ENCODE assay signal across 14 mouse cellular contexts in the genomic region with DNA sequence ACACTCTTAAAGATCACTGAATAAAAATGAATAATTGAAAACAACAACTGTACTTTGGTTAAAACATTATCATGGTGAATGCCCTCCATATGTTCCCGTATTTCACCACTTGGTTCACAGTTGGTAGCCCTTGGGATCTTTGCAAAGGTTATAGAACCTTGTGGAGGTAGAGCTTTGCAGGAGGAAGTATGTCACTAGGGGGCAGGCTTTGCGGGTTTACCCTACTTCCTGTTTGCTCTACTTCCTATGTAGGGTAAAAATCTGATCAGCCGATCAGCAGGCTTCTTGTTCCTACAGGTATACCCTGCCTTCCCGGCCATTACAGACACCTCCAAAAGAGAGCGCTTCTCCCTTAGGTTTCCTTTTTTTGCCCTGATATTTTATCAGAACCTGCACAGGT. TPM values are rescaled to one million over a fixed set of nuclear protein-coding genes. Genes with fewer than 3 reads are reported as not detected.
A peak's percentile ranks its signal among the peaks of the same experiment; 100 is the strongest.
DNase-seq lines count a peak whose midpoint lies in the region; ATAC-seq and TF ChIP-seq lines count a peak whose summit lies in the region.
"Had no signal": no experiment of that assay in that cellular context is flagged by ENCODE, and none has a peak within 500 bp of the region (broad histone marks: within the 10 kb centered on the region; RNA-seq: fewer than 3 reads in every experiment).

No protein-coding gene starts in this region.

- no peak for ATAC-seq in liver, embryonic 14.5 days (ENCODE audit: insufficient read depth)
- ATAC-seq in liver, embryonic 12.5 days, result no peak
- peak; percentile 73 for ATAC-seq in megakaryocyte, adult 5-6 weeks (ENCODE audit: poor library complexity, severe bottlenecking)
- no peak for ATAC-seq in heart, embryonic 12.5 days (ENCODE audit: insufficient number of reproducible peaks, low FRiP score)

- no peak for DNase-seq in liver, embryonic 14.5 days (ENCODE audit: low read depth in 3 of 3, low spot score in 3 of 3)
- peak; percentile 65 for DNase-seq in MEL (ENCODE audit: low read depth, low spot score)
- peak; percentile 82 for DNase-seq in thymus, postnatal 0 days (ENCODE audit: low spot score)
- no peak for DNase-seq in limb, embryonic 10.5 days (ENCODE audit: low spot score)
- no peak for DNase-seq in embryo, embryonic 9.5 days (ENCODE audit: extremely low spot score)
- DNase-seq: right cerebral cortex, postnatal 4 days had no signal

- no peaks in the 10 kb centered on the region for H3K9me3 ChIP-seq in liver, embryonic 14.5 days (ENCODE audit: control insufficient read depth, low read length)
- no peaks in the 10 kb centered on the region for H3K9me3 ChIP-seq in liver, embryonic 12.5 days (replicated peaks)
- no peaks in the 10 kb centered on the region for H3K9me3 ChIP-seq in MEL (replicated peaks; ENCODE audit: insufficient read depth, low read length)
- H3K9me3 ChIP-seq in limb, embryonic 10.5 days (replicated peaks), result no peaks in the 10 kb centered on the region
- no peaks in the 10 kb centered on the region for H3K9me3 ChIP-seq in heart, embryonic 12.5 days (replicated peaks)
- H3K9me3 ChIP-seq: megakaryocyte, embryonic 14.5 days had no signal

- H3K27me3 ChIP-seq in liver, embryonic 14.5 days (ENCODE audit: control insufficient read depth, insufficient read depth, low read length), result no peaks in the 10 kb centered on the region
- no peaks in the 10 kb centered on the region for H3K27me3 ChIP-seq in liver, embryonic 12.5 days (replicated peaks)
- H3K27me3 ChIP-seq in MEL (ENCODE audit: control insufficient read depth in 1 of 2, insufficient read depth in 2 of 2, low read length in 2 of 2), result no peaks in the 10 kb centered on the region
- no peaks in the 10 kb centered on the region for H3K27me3 ChIP-seq in limb, embryonic 10.5 days (ENCODE audit: low read depth, poor library complexity, severe bottlenecking)
- H3K27me3 ChIP-seq in heart, embryonic 12.5 days (replicated peaks), result no peaks in the 10 kb centered on the region
- H3K27me3 ChIP-seq: megakaryocyte, embryonic 14.5 days had no signal

- peaks cover 8% of the 10 kb centered on the region for H3K79me2 ChIP-seq in MEL (ENCODE audit: control insufficient read depth, insufficient read depth, low read length, poor library complexity)

- no peak for TF ChIP-seq EP300 in liver, embryonic 14.5 days (IDR thresholded peaks at IDR 0.05; ENCODE audit: low read depth)
- no peak for TF ChIP-seq EP300 in MEL (IDR thresholded peaks at IDR 0.05; ENCODE audit: low read depth in 1 of 2, low read length in 2 of 2)

- no peak overlapping the region for H3K27ac ChIP-seq in liver, embryonic 14.5 days
- no peak overlapping the region for H3K27ac ChIP-seq in liver, embryonic 12.5 days
- H3K27ac ChIP-seq in MEL (ENCODE audit: control insufficient read depth, low read depth, low read length), result no peak overlapping the region
- H3K27ac ChIP-seq in limb, embryonic 10.5 days, result no peak overlapping the region
- H3K27ac ChIP-seq in heart, embryonic 12.5 days (ENCODE audit: poor library complexity, severe bottlenecking), result no peak overlapping the region

- no peak overlapping the region for H3K4me3 ChIP-seq in liver, embryonic 14.5 days (ENCODE audit: insufficient read depth in 1 of 2, low read depth in 2 of 2, low read length in 2 of 2)
- no peak overlapping the region for H3K4me3 ChIP-seq in liver, embryonic 12.5 days
- no peak overlapping the region for H3K4me3 ChIP-seq in MEL (ENCODE audit: control insufficient read depth in 1 of 2, insufficient read depth in 1 of 2, low read depth in 2 of 2, low read length in 2 of 2)
- H3K4me3 ChIP-seq in limb, embryonic 10.5 days, result no peak overlapping the region
- no peak overlapping the region for H3K4me3 ChIP-seq in heart, embryonic 12.5 days
- H3K4me3 ChIP-seq: erythroblast, embryonic 14.5 days; megakaryocyte, embryonic 14.5 days had no signal

- peaks cover 4 to 7% of the 10 kb centered on the region in 2 experiments; a peak in 3 of 4 replicates for H3K4me1 ChIP-seq in liver, embryonic 14.5 days (replicated peaks; ENCODE audit: control insufficient read depth in 2 of 2, insufficient read depth in 2 of 2, low read length in 1 of 2)
- peaks cover 13% of the 10 kb centered on the region for H3K4me1 ChIP-seq in liver, embryonic 12.5 days
- peaks cover 16 to 18% of the 10 kb centered on the region in 2 experiments for H3K4me1 ChIP-seq in MEL (ENCODE audit: control insufficient read depth in 1 of 2, insufficient read depth in 2 of 2, low read length in 2 of 2)
- H3K4me1 ChIP-seq in limb, embryonic 10.5 days, result peaks cover 12% of the 10 kb centered on the region
- H3K4me1 ChIP-seq in heart, embryonic 12.5 days (replicated peaks), result peaks cover 10% of the 10 kb centered on the region; the same call in 1 of the 2 replicates

- H3K9ac ChIP-seq in liver, embryonic 14.5 days (replicated peaks), result no peak overlapping the region
- no peak overlapping the region for H3K9ac ChIP-seq in liver, embryonic 12.5 days
- H3K9ac ChIP-seq in MEL (ENCODE audit: control insufficient read depth, low read depth, low read length, poor library complexity, severe bottlenecking), result no peak overlapping the region
- H3K9ac ChIP-seq in heart, embryonic 12.5 days, result no peak overlapping the region

- peaks cover 18% of the 10 kb centered on the region for H3K36me3 ChIP-seq in liver, embryonic 14.5 days (replicated peaks; ENCODE audit: control insufficient read depth, insufficient read depth, low read depth)
- peaks cover 75% of the 10 kb centered on the region for H3K36me3 ChIP-seq in liver, embryonic 12.5 days
- H3K36me3 ChIP-seq in MEL (ENCODE audit: control insufficient read depth in 1 of 2, insufficient read depth in 2 of 2, low read length in 2 of 2), result peaks cover 9 to 32% of the 10 kb centered on the region in 2 experiments; a peak in 3 of 4 replicates
- H3K36me3 ChIP-seq in limb, embryonic 10.5 days, result peaks cover 79% of the 10 kb centered on the region
- peaks cover 66% of the 10 kb centered on the region for H3K36me3 ChIP-seq in heart, embryonic 12.5 days

- peak; percentile 38 for TF ChIP-seq CTCF in liver, embryonic 14.5 days (IDR thresholded peaks at IDR 0.05; ENCODE audit: low read depth)
- TF ChIP-seq CTCF in MEL (IDR thresholded peaks at IDR 0.05 in 2 of 3, conservative IDR thresholded peaks at IDR 0.05 in 1 of 3; ENCODE audit: control insufficient read depth in 1 of 3, insufficient read depth in 1 of 3, low read depth in 2 of 3, low read length in 3 of 3, poor library complexity in 1 of 3, severe bottlenecking in 1 of 3), result peak in 2 of 3 experiments; percentile 19 to 34; a peak in 3 of 6 replicates

- no peak overlapping the region for H3K4me2 ChIP-seq in liver, embryonic 14.5 days (ENCODE audit: low read depth)
- H3K4me2 ChIP-seq in liver, embryonic 12.5 days, result no peak overlapping the region
- H3K4me2 ChIP-seq in heart, embryonic 12.5 days, result no peak overlapping the region

- WGBS in liver, embryonic 14.5 days (ENCODE audit: insufficient replicate concordance), result 48% methylated on average over 5 of the region's 5 CpGs
- WGBS in liver, embryonic 12.5 days (ENCODE audit: insufficient replicate concordance), result 57% methylated on average over 5 of the region's 5 CpGs
- 82% methylated on average over 5 of the region's 5 CpGs for WGBS in limb, embryonic 10.5 days
- 75% methylated on average over 5 of the region's 5 CpGs for WGBS in heart, embryonic 12.5 days

- TF ChIP-seq RAD21 in MEL (IDR thresholded peaks at IDR 0.05; ENCODE audit: low read depth, low read length), result no peak

- TF ChIP-seq POLR2A in MEL (IDR thresholded peaks at IDR 0.05; ENCODE audit: control insufficient read depth in 1 of 2, insufficient read depth in 1 of 2, low read depth in 1 of 2, low read length in 2 of 2, poor library complexity in 1 of 2), result no peak

RNA-seq across cellular contexts. Expression of a gene that starts 6.2 kb away (rescaled TPM):
- polyA plus RNA-seq in liver, embryonic 14.5 days (2012; rRNA removed), result 8.0 and 11.0 TPM in 2 replicates
- polyA plus RNA-seq in liver, embryonic 14.5 days (2014; fragmentation: Nextera tagmentation; extraction: Ambion mirVana), result 3.2 and 3.4 TPM in 2 replicates
- 10.1 and 11.0 TPM in 2 replicates for polyA plus RNA-seq in liver, embryonic 12.5 days (2016; fragmentation: Nextera tagmentation; extraction: Ambion mirVana)
- total RNA-seq in MEL (2012; rRNA removed), result 9.4 and 13.5 TPM in 2 replicates
- 10 to 100 TPM in 1 of 2 experiments, not detected in 1; 16.0 TPM for polyA plus RNA-seq in MEL (2012; ENCODE audit: insufficient read depth in 1 of 2, insufficient read length in 2 of 2, low read depth in 1 of 2, low replicate concordance in 2 of 2, missing spikeins in 1 of 2)
- 9.6 and 12.0 TPM in 2 replicates for total RNA-seq in megakaryocyte, adult 5-6 weeks (2015)
- total RNA-seq in megakaryocyte, adult 5-6 weeks (2017), result 18.2 and 18.5 TPM in 2 replicates
- 11.4 and 16.1 TPM in 2 replicates for polyA plus RNA-seq in thymus, postnatal 0 days (2015; fragmentation: Nextera tagmentation; extraction: Ambion mirVana)
- 20.1 and 24.2 TPM in 2 replicates for polyA plus RNA-seq in limb, embryonic 10.5 days (2016; fragmentation: Nextera tagmentation; extraction: Ambion mirVana)
- 10.2 and 10.6 TPM in 2 replicates for polyA plus RNA-seq in heart, embryonic 12.5 days (2016; fragmentation: Nextera tagmentation; extraction: Ambion mirVana)

RNA-seq across cellular contexts. Expression of a gene that starts 8.0 kb away (rescaled TPM):
- polyA plus RNA-seq in liver, embryonic 14.5 days (2012; rRNA removed), result 40.1 and 51.8 TPM in 2 replicates
- 77.9 and 84.2 TPM in 2 replicates for polyA plus RNA-seq in liver, embryonic 14.5 days (2014; fragmentation: Nextera tagmentation; extraction: Ambion mirVana)
- polyA plus RNA-seq in liver, embryonic 12.5 days (2016; fragmentation: Nextera tagmentation; extraction: Ambion mirVana), result 80.6 and 89.7 TPM in 2 replicates
- 57.8 and 63.8 TPM in 2 replicates for total RNA-seq in MEL (2012; rRNA removed)
- polyA plus RNA-seq in MEL (2012; ENCODE audit: insufficient read depth in 1 of 2, insufficient read length in 2 of 2, low read depth in 1 of 2, low replicate concordance in 2 of 2, missing spikeins in 1 of 2), result 100 to 1,000 TPM in 1 of 2 experiments, not detected in 1; 116 TPM
- 77.4 and 79.9 TPM in 2 replicates for total RNA-seq in megakaryocyte, adult 5-6 weeks (2015)
- 54.1 and 74.4 TPM in 2 replicates for total RNA-seq in megakaryocyte, adult 5-6 weeks (2017)
- 155 and 159 TPM in 2 replicates for polyA plus RNA-seq in thymus, postnatal 0 days (2015; fragmentation: Nextera tagmentation; extraction: Ambion mirVana)
- 82.4 and 96.0 TPM in 2 replicates for polyA plus RNA-seq in limb, embryonic 10.5 days (2016; fragmentation: Nextera tagmentation; extraction: Ambion mirVana)
- 84.4 and 87.9 TPM in 2 replicates for polyA plus RNA-seq in heart, embryonic 12.5 days (2016; fragmentation: Nextera tagmentation; extraction: Ambion mirVana)

RNA-seq across cellular contexts. Expression of a gene that starts 20.5 kb away (rescaled TPM):
- polyA plus RNA-seq in liver, embryonic 14.5 days (2012; rRNA removed), result not detected in 2 replicates
- polyA plus RNA-seq in liver, embryonic 14.5 days (2014; fragmentation: Nextera tagmentation; extraction: Ambion mirVana), result not detected in 2 replicates
- not detected in 2 replicates for polyA plus RNA-seq in liver, embryonic 12.5 days (2016; fragmentation: Nextera tagmentation; extraction: Ambion mirVana)
- not detected in 2 replicates for total RNA-seq in MEL (2012; rRNA removed)
- not detected for polyA plus RNA-seq in MEL (2012; ENCODE audit: insufficient read depth in 1 of 2, insufficient read length in 2 of 2, low read depth in 1 of 2, low replicate concordance in 2 of 2, missing spikeins in 1 of 2)
- total RNA-seq in megakaryocyte, adult 5-6 weeks (2015), result not detected in 2 replicates
- not detected in 2 replicates for total RNA-seq in megakaryocyte, adult 5-6 weeks (2017)
- 0.12 TPM in 1 of 2 replicates, not detected in the other for polyA plus RNA-seq in thymus, postnatal 0 days (2015; fragmentation: Nextera tagmentation; extraction: Ambion mirVana)
- 0.14 and 0.25 TPM in 2 replicates for polyA plus RNA-seq in limb, embryonic 10.5 days (2016; fragmentation: Nextera tagmentation; extraction: Ambion mirVana)
- polyA plus RNA-seq in heart, embryonic 12.5 days (2016; fragmentation: Nextera tagmentation; extraction: Ambion mirVana), result not detected in 2 replicates
- total RNA-seq: adrenal gland, postnatal 36 days; left cerebral cortex, adult 18-20 months had no signal
- polyA plus RNA-seq: erythroblast, embryonic 14.5 days; heart, embryonic 16.5 days had no signal

Comparison
In these comparisons a context has a peak if more than half of its experiments do, and no peak if none do; other contexts are left out.
1. DNase-seq: peak in MEL (single experiment) and thymus, postnatal 0 days (single experiment); none in liver, embryonic 14.5 days (0 of 3), limb, embryonic 10.5 days (single experiment) and embryo, embryonic 9.5 days (single experiment).